Mouse (Mus musculus) right cerebral cortex, postnatal 10 days (tissue): ENCODE measurements around the gene Atoh8.

ENCODE experiments used
- DNase-seq, 2 experiments: peaks; one replicate each; pipeline ENCODE4 v3.0.0; 2021; ENCODE audit warnings: low spot score in 2 of 2

Gene Atoh8

GRCm38 (mm10) chr6:72196660-72197059 lies 38.7 kb downstream of the Atoh8 start:
- no peak for DNase-seq

GRCm38 (mm10) chr6:72190577-72190976 lies 44.8 kb downstream of the Atoh8 start:
- no peak for DNase-seq

GRCm38 (mm10) chr6:72190120-72190519 lies 45.3 kb downstream of the Atoh8 start:
- DNase-seq = no peak

DNA sequence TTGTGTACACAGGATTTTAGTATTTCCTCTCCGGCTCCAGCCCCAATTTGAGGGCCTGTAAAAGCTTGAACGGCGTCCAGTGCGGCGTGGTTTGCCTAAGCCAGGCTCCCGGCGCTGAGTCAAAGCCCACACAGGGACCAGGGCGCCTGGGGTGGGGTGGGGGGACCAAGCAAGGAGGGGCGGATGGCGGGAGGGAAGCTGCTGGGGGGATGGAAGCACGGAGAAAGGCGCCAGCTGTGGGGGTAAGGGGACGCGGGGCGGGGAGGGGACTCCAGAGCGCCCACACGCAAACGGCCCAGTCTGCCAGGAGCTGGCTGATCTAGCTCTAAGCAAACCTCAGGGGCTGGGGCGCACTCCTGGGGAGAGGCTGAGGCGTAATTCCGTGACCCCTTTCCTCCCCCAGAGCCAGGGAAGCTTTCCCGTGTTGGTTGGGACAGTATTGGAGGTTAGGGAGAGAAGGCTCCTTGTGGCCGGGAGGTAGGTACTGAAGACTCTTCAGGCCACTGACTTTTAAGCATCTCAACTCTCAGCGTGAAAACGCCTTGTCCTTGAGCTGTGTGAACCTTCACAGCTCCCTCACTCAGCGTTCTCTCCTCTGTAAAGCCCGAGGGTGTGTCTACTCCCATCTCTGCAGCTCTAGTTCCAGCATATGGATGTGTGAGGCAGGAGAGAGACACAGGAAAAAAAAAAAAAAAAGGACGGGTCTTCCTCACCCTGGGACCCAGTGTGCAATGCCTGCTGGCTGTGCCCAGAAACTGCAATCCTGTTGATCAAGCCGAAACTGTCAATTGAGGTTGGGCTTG lies 46.1 kb downstream of the Atoh8 start:
- DNase-seq = peak in 1 of 2 experiments; percentile 59

DNA sequence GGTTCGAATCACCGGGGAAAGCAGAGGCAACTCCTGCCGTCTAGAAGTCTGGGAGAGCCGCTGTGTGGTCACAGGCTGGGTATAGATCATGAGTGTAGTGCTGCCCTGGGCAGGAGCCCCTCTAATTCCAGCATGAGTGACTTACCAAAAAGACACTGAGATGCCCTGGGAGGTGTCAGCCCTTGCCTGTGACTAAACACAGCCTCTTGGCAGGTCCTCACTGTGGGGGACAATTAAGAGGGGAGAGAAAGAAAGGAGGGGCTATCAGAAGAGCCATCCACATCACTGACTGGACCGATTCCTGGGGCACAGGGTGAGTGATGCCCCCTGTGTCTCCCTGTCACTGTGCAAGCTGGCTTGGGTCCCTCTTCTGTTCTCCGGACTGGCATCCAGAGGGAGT lies 48.6 kb downstream of the Atoh8 start:
- no peak for DNase-seq

- peak; percentile 75 to 86 for DNase-seq
Observed at GRCm38 (mm10) chr6:72185893-72186490, 49.4 kb downstream of the Atoh8 start.

GRCm38 (mm10) chr6:72184576-72184975 lies 50.8 kb downstream of the Atoh8 start:
- DNase-seq = no peak

GRCm38 (mm10) chr6:72179562-72180502 lies 55.5 kb downstream of the Atoh8 start:
- no peak for DNase-seq

- no peak for DNase-seq
Observed at GRCm38 (mm10) chr6:72179006-72179405, 56.4 kb downstream of the Atoh8 start.

DNA sequence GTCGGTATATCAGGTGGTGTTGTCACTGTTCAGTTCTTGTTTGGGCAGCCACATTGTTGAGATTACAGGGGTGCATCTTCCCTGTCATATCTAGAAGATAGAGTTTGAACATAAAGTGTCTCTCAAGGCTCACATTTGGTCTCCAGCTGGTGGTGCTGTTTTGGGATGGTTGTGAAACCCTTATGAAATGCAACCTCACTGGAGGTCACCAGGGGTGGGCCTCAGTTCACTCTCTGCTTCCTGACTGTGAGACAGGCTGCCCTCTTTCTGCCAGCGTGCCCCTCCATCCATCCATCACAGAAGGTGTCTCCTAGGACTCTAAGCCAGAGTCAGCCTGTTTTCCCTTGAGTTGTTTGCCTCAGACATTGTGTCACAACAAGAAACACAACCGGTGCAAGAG lies 58.0 kb downstream of the Atoh8 start:
- no peak for DNase-seq

- DNase-seq = no peak
Observed at GRCm38 (mm10) chr6:72176004-72176403, 59.4 kb downstream of the Atoh8 start.

GRCm38 (mm10) chr6:72175419-72175818 lies 60.0 kb downstream of the Atoh8 start:
- DNase-seq = no peak

GRCm38 (mm10) chr6:72173350-72173749 lies 62.0 kb downstream of the Atoh8 start:
- DNase-seq = no peak

DNA sequence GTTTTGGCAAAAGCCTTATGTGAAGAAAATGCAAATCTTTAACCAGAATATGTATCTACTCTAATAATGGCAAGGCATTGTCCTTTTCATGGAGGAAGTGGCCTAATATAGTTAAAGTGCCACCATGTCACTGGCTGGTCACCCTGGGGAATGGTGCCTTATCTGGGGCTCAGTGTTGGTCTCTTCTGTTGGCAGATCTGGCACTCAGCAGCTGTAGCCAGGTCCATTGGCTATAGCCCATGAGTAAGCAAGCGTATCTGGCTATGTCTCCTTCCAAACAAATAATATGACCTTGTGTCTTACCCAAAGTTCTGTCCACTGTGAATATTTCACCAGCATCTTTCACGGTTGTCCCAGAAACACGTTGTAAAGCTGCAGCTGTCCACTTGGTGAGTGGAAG lies 64.0 kb downstream of the Atoh8 start:
- no peak for DNase-seq

DNA sequence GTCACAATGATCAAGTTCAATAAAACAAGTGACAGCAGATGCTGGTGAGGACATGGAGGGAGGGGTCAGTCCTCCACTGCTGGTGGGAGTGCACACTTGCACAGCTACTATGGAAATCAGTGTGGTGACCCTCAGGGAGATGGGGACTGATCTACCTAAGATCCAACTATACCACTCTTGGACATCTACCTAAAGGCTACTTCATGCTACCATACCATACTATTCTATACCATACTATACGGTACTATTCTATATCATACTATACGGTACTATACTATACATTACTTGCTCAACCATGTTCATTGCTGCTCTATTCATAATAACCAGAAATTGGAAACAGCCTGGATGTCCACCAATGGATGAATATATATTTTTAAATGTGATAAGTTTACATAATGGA lies 69.5 kb downstream of the Atoh8 start:
- no peak for DNase-seq

- peak; percentile 90 to 93 for DNase-seq
Observed at GRCm38 (mm10) chr6:72164321-72165275, 70.8 kb downstream of the Atoh8 start.

GRCm38 (mm10) chr6:72162155-72162890 lies 73.1 kb downstream of the Atoh8 start:
- DNase-seq = peak; percentile 39 to 47

- no peak for DNase-seq
Observed at GRCm38 (mm10) chr6:72161751-72162150, 73.6 kb downstream of the Atoh8 start.

GRCm38 (mm10) chr6:72160991-72161390 lies 74.4 kb downstream of the Atoh8 start:
- no peak for DNase-seq

DNA sequence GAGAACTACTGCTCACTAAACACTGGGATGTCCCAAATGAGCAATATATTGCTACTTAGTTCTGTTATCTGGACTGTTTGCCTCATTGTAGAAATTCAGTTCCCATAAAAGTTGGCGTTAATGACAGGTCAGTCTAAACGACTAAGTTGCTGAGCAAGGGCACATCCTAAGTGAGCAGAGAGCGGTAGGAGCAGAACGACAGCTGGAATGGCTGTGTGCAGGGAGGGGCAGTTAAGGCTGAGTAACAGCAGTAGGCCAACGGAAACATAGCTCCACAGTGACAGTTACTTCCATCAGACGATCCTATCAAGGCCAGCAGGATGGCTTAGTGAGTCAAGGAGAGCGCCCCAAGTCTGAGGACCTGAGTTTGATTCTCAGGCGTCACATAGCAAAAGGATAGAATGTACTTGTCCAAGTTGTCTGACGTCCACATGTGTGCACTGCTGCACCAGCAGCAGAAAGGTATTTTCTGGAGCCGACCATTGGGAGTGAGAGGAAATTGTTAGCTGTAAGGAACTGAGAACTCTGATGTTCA lies 75.4 kb downstream of the Atoh8 start:
- no peak for DNase-seq
